Mouse (Mus musculus) forebrain, embryonic 15.5 days (tissue): ENCODE measurements at regions not wholly inside any gene's neighbourhood (a gene's known extent, or its start where the extent isn't known, plus 50 kb on each side); places are given as distances from the start of the nearest gene placed in this dataset.
A peak's percentile ranks its signal among the peaks of the same experiment; 100 is the strongest.

ENCODE experiments used
- ATAC-seq: fragments of 200-750 bp; cut with Nextera tagmentation; replicated peaks from 2 replicates; pipeline ENCODE4 v1.8.0; 2017; ENCODE audit warnings: mild to moderate bottlenecking, moderate TSS enrichment, moderate library complexity
- H3K27ac ChIP-seq: fragments of 300-500 bp; sonication (generic); replicated peaks from 2 replicates; pipeline ENCODE4 v1.5.1; 2015; ENCODE audit warnings: mild to moderate bottlenecking, inconsistent platforms
- H3K27me3 ChIP-seq: fragments of 300-500 bp; sonication (generic); 2 replicates; pipeline ENCODE4 v1.6.1; 2015; ENCODE audit warnings: inconsistent platforms
- H3K36me3 ChIP-seq: fragments of 300-500 bp; sonication (generic); 2 replicates; pipeline ENCODE4 v1.6.1; 2015; ENCODE audit warnings: mild to moderate bottlenecking, inconsistent platforms
- H3K4me1 ChIP-seq: fragments of 300-500 bp; sonication (generic); 2 replicates; pipeline ENCODE4 v1.6.1; 2015; ENCODE audit warnings: inconsistent platforms
- H3K4me2 ChIP-seq: fragments of 300-500 bp; sonication (generic); replicated peaks from 2 replicates; pipeline ENCODE4 v1.6.1; 2015; ENCODE audit warnings: mild to moderate bottlenecking, inconsistent platforms
- H3K4me3 ChIP-seq: fragments of 300-500 bp; sonication (generic); 2 replicates; pipeline ENCODE4 v1.5.1; 2015; ENCODE audit warnings: mild to moderate bottlenecking, inconsistent platforms
- H3K9ac ChIP-seq: fragments of 300-500 bp; sonication (generic); replicated peaks from 2 replicates; pipeline ENCODE4 v1.6.1; 2015; ENCODE audit warnings: mild to moderate bottlenecking, inconsistent platforms
- H3K9me3 ChIP-seq: fragments of 300-500 bp; sonication (generic); 2 replicates; pipeline ENCODE4 v1.6.1; 2016; ENCODE audit warnings: inconsistent platforms
- WGBS: fragments of 180-500 bp; shearing (Covaris S2); methylation state at CpG from one replicate; pipeline ENCODE4 v1.1.7; 2015; ENCODE audit warnings: mixed read lengths; 5-methylcytosine and 5-hydroxymethylcytosine counted together

DNA sequence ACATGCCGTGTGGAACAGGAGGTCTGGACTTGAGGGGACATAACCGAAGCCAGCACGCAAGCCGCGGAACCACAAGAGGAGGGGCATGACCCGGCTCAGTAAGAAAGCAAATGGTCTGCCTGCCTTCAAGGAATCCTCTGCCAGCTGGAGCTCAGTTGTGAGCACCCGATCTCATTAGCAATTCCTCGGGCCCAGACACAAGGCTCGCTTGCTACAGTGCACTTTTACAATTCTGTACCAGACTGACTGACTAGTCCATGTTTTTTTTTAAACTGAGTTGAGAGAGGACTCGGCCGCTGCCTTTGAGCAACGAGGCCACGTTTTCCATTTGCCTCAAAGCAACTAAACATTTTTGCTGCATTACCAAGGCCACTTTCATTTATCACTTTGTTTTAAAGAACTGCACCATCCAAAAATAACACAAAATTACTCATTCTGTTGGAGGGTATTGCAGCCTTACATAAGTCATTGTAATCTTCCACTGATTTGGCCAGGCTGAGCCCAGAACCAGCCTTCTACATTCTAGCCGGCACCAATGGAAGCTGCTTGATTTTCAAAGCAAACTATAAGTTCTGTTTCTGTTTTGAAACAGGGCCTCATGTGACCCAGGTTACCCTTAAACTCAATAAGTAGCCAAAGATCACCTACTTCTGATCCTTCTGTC lies 245.9 kb upstream of the Tsc22d2 start:
- Histone ChIP-seq H3K9ac (no peak overlapping the region), H3K36me3 (no peaks in the 10 kb centered on the region), H3K9me3 (no peaks in the 10 kb centered on the region), H3K4me3 (no peak overlapping the region), H3K4me2 (no peak overlapping the region), H3K27ac (peak overlapping the region; percentile 48), H3K27me3 (no peaks in the 10 kb centered on the region), H3K4me1 (peaks cover 9% of the 10 kb centered on the region; the same call in 1 of the 2 replicates)
- peak; percentile 78 for ATAC-seq
- WGBS = 28% methylated on average over 14 of the region's 14 CpGs

DNA sequence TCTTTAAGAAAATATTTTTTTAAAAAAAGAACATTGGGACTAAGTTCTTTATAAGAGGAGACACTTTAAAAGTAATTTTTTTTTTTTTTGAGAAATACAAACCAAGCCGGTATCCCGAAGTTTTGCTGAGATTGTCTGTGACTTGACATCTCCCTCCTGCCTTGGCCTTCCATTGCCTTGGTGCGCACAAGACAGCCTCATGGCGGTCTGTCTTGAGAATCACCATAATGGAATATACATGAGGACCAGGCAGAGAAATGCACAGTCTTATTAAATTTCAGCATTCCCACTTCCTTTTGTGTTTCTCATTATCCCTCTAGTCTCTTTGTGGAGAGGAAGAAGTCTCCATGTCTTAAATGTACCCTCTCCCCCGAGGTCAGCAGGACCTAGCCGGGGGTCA lies 244.7 kb upstream of the Tsc22d2 start:
- no peak for ATAC-seq
- Histone ChIP-seq H3K4me2 (no peak overlapping the region), H3K4me3 (no peak overlapping the region), H3K27me3 (no peaks in the 10 kb centered on the region), H3K36me3 (no peaks in the 10 kb centered on the region), H3K9ac (no peak overlapping the region), H3K9me3 (no peaks in the 10 kb centered on the region), H3K27ac (no peak overlapping the region), H3K4me1 (peaks cover 9% of the 10 kb centered on the region; the same call in 1 of the 2 replicates)
- WGBS = 78% methylated on average over 6 of the region's 6 CpGs

DNA sequence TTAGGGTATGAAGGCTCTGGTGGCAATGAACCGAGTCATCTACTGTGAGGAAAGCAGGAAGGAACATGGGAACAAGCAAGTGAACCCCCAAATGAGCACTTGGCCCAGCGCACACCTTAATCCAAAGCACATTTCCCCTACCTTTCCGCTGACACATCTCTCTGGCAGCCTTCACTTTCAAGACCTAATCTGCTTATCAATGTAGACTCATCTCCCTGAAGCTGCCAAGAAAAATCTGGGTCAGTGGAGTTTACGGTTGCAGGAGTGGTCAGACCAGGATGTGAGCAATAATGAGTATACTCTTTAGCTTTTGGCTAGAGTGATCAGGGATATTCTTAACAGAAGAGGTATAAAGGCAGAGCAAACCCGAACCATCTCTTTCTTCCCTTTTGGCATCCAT lies 242.4 kb upstream of the Tsc22d2 start:
- Histone ChIP-seq H3K4me3 (no peak overlapping the region), H3K36me3 (no peaks in the 10 kb centered on the region), H3K4me2 (no peak overlapping the region), H3K4me1 (peaks cover 9% of the 10 kb centered on the region; the same call in 1 of the 2 replicates), H3K9ac (no peak overlapping the region), H3K27me3 (no peaks in the 10 kb centered on the region), H3K9me3 (no peaks in the 10 kb centered on the region), H3K27ac (no peak overlapping the region)
- 92% methylated on average over 5 of the region's 5 CpGs for WGBS
- ATAC-seq = no peak

DNA sequence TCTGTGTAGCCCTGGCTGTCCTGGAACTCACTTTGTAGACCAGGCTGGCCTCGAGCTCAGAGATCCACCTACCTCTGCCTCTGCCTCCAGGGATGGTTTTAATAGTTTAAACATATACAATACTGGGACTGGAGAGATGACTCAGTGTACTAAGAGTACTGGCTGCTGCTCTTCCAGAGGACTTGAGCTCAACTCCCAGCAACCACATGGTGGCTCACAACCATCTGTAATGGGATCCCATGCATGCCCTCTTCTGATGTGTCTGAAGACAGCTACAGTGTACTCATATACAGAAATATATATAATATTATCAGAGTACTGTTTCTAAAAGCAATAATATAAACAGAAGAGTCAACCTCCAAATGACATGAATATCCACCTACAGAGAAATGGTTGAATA lies 240.7 kb upstream of the Tsc22d2 start:
- no peak overlapping the region for H3K9ac ChIP-seq
- H3K36me3 ChIP-seq = no peaks in the 10 kb centered on the region
- H3K4me1 ChIP-seq = peaks cover 3% of the 10 kb centered on the region; the same call in 1 of the 2 replicates
- no peak overlapping the region for H3K27ac ChIP-seq
- WGBS = 83% methylated on average over 1 of the region's 1 CpGs
- H3K4me3 ChIP-seq = no peak overlapping the region
- no peak overlapping the region for H3K4me2 ChIP-seq
- ATAC-seq = no peak
- H3K9me3 ChIP-seq = no peaks in the 10 kb centered on the region
- no peaks in the 10 kb centered on the region for H3K27me3 ChIP-seq

DNA sequence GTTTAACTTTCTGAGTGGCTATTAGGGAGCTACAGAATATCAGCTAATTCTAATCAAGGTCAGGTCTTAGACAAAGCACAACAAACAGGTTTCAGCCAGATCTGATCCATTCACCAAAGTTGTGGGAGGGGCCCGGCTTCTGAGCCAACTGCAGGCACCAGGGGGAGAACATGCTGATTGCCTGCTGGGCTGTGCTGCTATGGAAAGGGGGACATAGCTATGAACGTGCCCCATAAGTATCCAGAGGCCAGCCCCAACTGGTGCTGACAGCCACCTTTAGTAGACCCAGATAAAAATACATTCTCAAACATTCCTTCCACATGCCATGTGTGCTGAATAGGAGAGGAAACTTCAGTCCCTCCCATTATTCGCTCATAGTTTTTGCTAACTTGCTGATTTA lies 232.8 kb upstream of the Tsc22d2 start:
- Histone ChIP-seq H3K9me3 (no peaks in the 10 kb centered on the region), H3K4me3 (no peak overlapping the region), H3K4me1 (no peaks in the 10 kb centered on the region), H3K27me3 (no peaks in the 10 kb centered on the region), H3K36me3 (no peaks in the 10 kb centered on the region), H3K4me2 (no peak overlapping the region), H3K27ac (no peak overlapping the region), H3K9ac (no peak overlapping the region)
- 45% methylated on average over 3 of the region's 3 CpGs for WGBS
- ATAC-seq = no peak

DNA sequence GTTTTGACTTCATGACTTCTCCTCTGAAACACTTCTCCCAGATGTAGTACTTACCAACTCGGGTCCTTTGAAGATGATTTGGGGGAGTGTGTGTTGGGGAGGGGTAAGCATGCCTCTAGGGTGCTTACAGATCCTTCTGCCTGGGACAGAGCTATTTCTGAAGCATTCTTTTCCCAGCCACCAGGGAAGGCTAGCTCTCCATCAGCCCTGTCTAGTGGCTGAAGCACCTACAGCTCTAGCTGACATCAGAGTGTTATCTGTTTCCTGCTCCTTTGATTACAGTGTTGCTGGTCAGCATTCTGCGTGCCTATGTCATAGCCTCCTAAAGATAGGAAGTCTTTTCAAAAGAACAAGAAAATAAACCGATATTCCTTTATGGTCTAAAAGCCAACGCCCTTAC lies 232.2 kb upstream of the Tsc22d2 start:
- Histone ChIP-seq H3K27me3 (no peaks in the 10 kb centered on the region), H3K36me3 (no peaks in the 10 kb centered on the region), H3K4me3 (no peak overlapping the region), H3K27ac (no peak overlapping the region), H3K4me2 (no peak overlapping the region), H3K4me1 (no peaks in the 10 kb centered on the region), H3K9ac (no peak overlapping the region), H3K9me3 (no peaks in the 10 kb centered on the region)
- ATAC-seq = no peak
- 82% methylated on average over 4 of the region's 4 CpGs for WGBS

DNA sequence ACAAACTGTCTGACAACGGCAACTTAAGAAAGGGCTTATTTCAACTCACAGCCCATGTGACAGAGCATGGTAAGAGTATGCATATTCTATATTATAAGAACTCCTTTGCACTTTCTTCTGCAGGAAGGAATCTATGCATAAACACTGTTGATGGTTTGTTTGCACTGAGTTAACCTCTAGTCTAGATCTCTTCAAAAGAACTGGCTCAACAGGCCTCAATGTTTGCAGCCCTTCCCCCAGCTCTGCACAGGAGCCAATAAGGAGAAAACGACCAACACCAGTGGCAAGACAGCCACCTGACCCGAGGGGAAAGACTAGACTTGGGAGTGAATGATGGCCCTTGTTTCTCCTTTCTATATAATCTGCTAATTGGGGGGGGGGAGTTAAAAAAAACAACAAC lies 231.2 kb upstream of the Tsc22d2 start:
- Histone ChIP-seq H3K9me3 (no peaks in the 10 kb centered on the region), H3K4me3 (no peak overlapping the region), H3K36me3 (no peaks in the 10 kb centered on the region), H3K27ac (no peak overlapping the region), H3K4me1 (no peaks in the 10 kb centered on the region), H3K9ac (no peak overlapping the region), H3K4me2 (no peak overlapping the region), H3K27me3 (no peaks in the 10 kb centered on the region)
- 40% methylated on average over 3 of the region's 3 CpGs for WGBS
- ATAC-seq = no peak

DNA sequence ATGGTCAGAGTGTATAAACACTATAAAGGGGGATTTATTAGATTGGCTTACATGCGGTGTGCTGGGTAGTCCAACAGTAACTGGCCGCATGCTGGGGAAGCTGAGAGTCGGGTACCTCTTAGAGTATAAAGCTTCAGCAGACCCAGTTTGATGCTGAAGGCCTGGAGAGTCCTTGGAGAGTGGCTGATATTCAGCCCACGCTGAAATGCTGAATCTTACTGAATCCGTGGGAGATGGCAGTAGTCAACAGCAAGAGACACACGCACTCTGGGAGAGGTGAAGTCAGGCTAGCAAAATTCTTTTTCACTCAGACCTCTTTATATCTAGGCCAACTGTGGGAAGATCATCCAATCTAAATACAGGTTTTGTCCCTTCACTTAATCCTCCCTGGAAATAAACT lies 214.1 kb upstream of the Tsc22d2 start:
- no peak overlapping the region for H3K4me2 ChIP-seq
- 86% methylated on average over 6 of the region's 6 CpGs for WGBS
- no peaks in the 10 kb centered on the region for H3K27me3 ChIP-seq
- no peaks in the 10 kb centered on the region for H3K9me3 ChIP-seq
- no peak overlapping the region for H3K27ac ChIP-seq
- no peak overlapping the region for H3K4me3 ChIP-seq
- no peak overlapping the region for H3K9ac ChIP-seq
- no peak for ATAC-seq
- no peaks in the 10 kb centered on the region for H3K36me3 ChIP-seq
- no peaks in the 10 kb centered on the region for H3K4me1 ChIP-seq

DNA sequence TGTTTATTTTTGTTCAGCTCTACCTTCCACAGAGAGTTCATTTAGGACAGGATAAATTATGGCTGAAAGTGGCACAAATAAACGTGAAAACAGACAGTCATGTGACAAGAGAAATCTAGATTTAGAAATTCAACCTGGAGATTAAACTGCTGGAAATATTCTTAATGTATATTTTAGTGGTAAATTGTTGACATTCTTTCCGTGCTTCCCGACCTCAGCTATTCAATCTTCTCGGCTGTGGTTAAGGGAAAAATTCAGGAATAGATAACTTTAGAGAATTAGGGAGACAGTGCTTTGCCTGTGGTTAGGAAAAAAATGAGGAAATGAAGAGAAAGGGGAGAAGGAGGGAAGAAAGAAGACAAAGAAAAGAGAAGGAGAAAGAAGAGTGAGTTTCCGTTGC lies 211.7 kb upstream of the Tsc22d2 start:
- WGBS = 81% methylated on average over 5 of the region's 5 CpGs

DNA sequence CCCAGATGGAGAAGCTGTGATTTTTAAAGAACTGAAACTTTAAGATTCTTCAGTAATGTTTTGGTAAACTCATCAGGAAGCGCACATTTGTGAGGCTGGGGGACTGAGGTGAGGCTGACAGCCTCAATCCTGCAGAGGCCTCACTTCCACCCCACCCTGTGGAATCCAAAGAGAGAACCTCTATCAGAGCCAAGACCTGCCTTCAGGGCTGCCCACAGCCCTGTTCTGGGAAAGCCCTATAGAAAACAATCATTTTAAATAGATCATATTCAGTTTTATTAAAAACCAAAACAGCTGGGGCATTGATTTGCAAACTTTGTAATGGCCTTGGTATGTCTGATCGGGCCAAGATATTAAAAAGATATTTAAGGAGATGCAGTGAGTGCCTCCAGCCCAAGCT lies 210.7 kb upstream of the Tsc22d2 start:
- Histone ChIP-seq H3K9me3 (no peaks in the 10 kb centered on the region), H3K4me3 (no peak overlapping the region), H3K36me3 (no peaks in the 10 kb centered on the region), H3K27ac (no peak overlapping the region), H3K4me1 (no peaks in the 10 kb centered on the region), H3K9ac (no peak overlapping the region), H3K4me2 (no peak overlapping the region), H3K27me3 (no peaks in the 10 kb centered on the region)
- 94% methylated on average over 2 of the region's 2 CpGs for WGBS
- no peak for ATAC-seq

More for the DNA sequence above, 211.7 kb upstream of the Tsc22d2 start:
- no peaks in the 10 kb centered on the region for H3K36me3 ChIP-seq
- no peak overlapping the region for H3K4me2 ChIP-seq
- no peak overlapping the region for H3K4me3 ChIP-seq
- H3K27me3 ChIP-seq = no peaks in the 10 kb centered on the region
- no peak overlapping the region for H3K9ac ChIP-seq
- no peak for ATAC-seq
- H3K9me3 ChIP-seq = no peaks in the 10 kb centered on the region
- no peak overlapping the region for H3K27ac ChIP-seq
- H3K4me1 ChIP-seq = no peaks in the 10 kb centered on the region

DNA sequence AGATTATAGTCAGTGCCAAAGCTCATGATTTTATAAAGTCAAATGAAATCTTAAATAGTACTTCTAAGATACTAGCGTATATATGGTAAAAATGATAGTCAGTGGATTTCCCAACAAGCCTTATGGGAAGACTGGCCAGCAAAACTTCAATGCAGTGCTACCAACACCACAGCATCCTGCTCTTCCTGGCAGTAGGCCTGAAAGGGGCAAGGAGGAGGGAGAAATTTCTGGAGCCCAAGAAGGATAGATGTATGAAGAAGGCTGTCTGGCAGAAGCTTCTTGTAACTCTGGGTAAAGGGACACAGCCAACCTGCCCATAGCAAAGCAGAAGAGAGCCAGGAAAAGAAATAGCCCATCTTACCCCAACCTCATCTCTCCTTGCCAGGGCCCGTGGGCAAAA lies 209.0 kb upstream of the Tsc22d2 start:
- 93% methylated on average over 2 of the region's 2 CpGs for WGBS
- H3K4me3 ChIP-seq = no peak overlapping the region
- H3K27ac ChIP-seq = no peak overlapping the region
- no peaks in the 10 kb centered on the region for H3K9me3 ChIP-seq
- no peaks in the 10 kb centered on the region for H3K4me1 ChIP-seq
- H3K9ac ChIP-seq = no peak overlapping the region
- no peaks in the 10 kb centered on the region for H3K36me3 ChIP-seq
- no peak overlapping the region for H3K4me2 ChIP-seq
- H3K27me3 ChIP-seq = no peaks in the 10 kb centered on the region
- no peak for ATAC-seq

DNA sequence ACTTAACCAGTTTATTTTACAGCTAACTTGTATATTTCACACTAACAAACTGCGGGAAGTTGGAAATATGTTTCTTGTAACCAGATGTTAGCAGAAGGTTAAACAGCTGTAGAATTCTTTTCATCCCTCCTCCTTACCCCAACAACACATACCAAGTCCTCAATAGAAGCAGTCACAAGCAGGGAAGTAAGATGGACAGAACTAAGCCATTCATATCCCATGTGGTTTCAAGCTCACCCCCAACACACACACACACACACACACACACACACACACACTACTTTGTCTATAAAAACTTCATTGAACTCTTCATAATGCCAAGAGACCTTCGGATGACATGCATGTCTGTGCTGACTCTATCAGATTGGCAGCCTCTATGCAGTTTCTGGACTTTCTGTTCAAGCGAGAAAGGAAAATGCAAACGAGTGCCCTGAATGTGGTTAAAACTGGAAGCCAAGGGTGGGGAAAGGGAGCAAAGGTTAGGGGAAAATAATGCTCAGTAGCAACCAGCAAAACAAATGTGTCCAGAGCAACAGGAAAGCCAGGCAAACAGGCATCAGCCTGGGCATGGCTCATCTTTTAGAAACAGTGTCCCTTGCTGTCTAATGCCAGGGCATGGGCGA lies 207.6 kb upstream of the Tsc22d2 start:
- Histone ChIP-seq H3K4me3 (no peak overlapping the region), H3K9me3 (no peaks in the 10 kb centered on the region), H3K27me3 (no peaks in the 10 kb centered on the region), H3K36me3 (no peaks in the 10 kb centered on the region), H3K4me2 (no peak overlapping the region), H3K9ac (no peak overlapping the region), H3K4me1 (no peaks in the 10 kb centered on the region), H3K27ac (no peak overlapping the region)
- WGBS = 55% methylated on average over 5 of the region's 5 CpGs
- ATAC-seq = no peak

DNA sequence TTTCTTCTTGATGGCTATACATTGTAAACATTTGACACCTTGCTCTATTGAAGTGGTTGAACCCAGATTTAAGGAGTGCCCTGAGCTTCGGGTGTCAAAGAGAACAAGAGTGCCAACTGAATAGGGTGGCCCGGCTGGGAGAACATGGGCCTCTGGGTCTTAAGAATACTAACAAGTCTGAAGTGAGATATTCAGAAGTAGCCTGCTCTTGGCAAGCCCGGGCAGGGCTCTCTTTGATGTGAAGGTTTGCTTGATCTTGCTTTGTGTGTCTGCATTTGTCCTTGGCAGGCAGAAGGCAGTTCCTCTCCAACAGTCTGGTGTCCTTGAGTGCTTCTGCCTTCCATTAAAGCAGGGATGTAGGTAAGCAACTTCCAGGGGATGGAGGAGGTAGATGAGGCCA lies 203.5 kb upstream of the Tsc22d2 start:
- no peak for ATAC-seq
- no peaks in the 10 kb centered on the region for H3K36me3 ChIP-seq
- no peak overlapping the region for H3K4me3 ChIP-seq
- H3K4me1 ChIP-seq = no peaks in the 10 kb centered on the region
- H3K9ac ChIP-seq = no peak overlapping the region
- 49% methylated on average over 3 of the region's 3 CpGs for WGBS
- H3K27ac ChIP-seq = no peak overlapping the region
- no peaks in the 10 kb centered on the region for H3K27me3 ChIP-seq
- H3K9me3 ChIP-seq = no peaks in the 10 kb centered on the region
- no peak overlapping the region for H3K4me2 ChIP-seq
